8 mouse cellular contexts compared by ENCODE assay signal in the genomic region with DNA sequence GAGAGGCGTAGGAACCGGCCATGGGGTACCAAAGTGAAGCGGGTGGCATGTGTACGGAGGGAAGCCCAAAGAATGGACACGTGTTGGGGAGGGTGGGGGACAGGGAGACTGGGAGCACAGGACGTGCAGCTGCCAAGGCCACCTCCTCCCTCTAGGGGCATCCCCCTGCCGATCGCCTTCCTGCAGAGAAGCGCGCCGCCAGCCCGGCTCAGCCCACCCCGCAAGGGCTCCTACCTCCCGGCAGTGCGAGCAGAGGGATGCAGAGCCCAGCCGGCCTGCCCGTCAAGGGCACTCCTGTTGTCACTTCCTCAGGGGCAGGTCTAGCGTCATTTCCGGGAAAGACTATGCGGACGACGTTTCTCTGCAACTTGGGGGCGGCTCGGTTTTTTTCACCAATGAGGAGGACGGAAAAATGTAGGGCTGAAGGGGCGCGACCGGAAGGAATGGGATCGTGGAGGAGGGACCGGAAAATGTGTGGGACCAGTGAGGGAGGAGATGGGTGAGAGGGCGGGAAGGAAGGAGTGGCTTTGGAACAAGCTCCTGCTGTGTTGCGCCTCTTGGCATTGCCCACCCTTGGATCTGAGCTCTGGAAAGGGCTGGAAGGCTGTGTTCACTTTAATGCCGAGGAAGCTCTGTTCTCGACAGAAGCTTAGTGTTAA. TPM values are rescaled to one million over a fixed set of nuclear protein-coding genes. Genes with fewer than 3 reads are reported as not detected.
DNase-seq lines count a peak whose midpoint lies in the region; ATAC-seq lines count a peak whose summit lies in the region.

A gene (minus strand): TSS at position 334 of the 659 bp plus-strand sequence.

- H3K27me3 ChIP-seq in heart, embryonic 14.5 days (ENCODE audit: control insufficient read depth, insufficient read depth, low read length) = no peaks in the 10 kb centered on the region
- H3K27me3 ChIP-seq in liver, embryonic 13.5 days = no peaks in the 10 kb centered on the region
- H3K27me3 ChIP-seq in stomach, embryonic 16.5 days (ENCODE audit: control insufficient read depth, insufficient read depth, low read length) = no peaks in the 10 kb centered on the region

- H3K4me1 ChIP-seq in heart, embryonic 14.5 days (ENCODE audit: control insufficient read depth in 2 of 2, insufficient read depth in 2 of 2, low read length in 2 of 2) = peaks cover 6 to 24% of the 10 kb centered on the region in 2 experiments; a peak in 3 of 4 replicates
- H3K4me1 ChIP-seq in liver, embryonic 13.5 days (replicated peaks) = peaks cover 71% of the 10 kb centered on the region
- H3K4me1 ChIP-seq in stomach, embryonic 16.5 days (ENCODE audit: control insufficient read depth, insufficient read depth, low read length) = peaks cover 12% of the 10 kb centered on the region

- H3K36me3 ChIP-seq in heart, embryonic 14.5 days (ENCODE audit: control insufficient read depth, insufficient read depth, low read length) = peaks cover 38% of the 10 kb centered on the region
- H3K36me3 ChIP-seq in liver, embryonic 13.5 days = peaks cover 39% of the 10 kb centered on the region
- 0 out of 2 replicates have a peak, but pooled peaks cover 7% of the 10 kb centered on the region for H3K36me3 ChIP-seq in stomach, embryonic 16.5 days (ENCODE audit: control insufficient read depth, insufficient read depth, low read length)

- H3K27ac ChIP-seq in heart, embryonic 14.5 days (replicated peaks in 1 of 2; ENCODE audit: control insufficient read depth in 1 of 2, insufficient read depth in 1 of 2, low read depth in 2 of 2, low read length in 2 of 2) = peak within 1 kb of the TSS; percentile 93 to 94
- peak within 1 kb of the TSS; percentile 92 for H3K27ac ChIP-seq in liver, embryonic 13.5 days
- peak within 1 kb of the TSS; percentile 88 for H3K27ac ChIP-seq in stomach, embryonic 16.5 days (ENCODE audit: low read length)

- H3K9ac ChIP-seq in heart, embryonic 14.5 days (ENCODE audit: low read length) = peak within 1 kb of the TSS; percentile 76
- peak within 1 kb of the TSS; percentile 85 for H3K9ac ChIP-seq in liver, embryonic 13.5 days
- peak within 1 kb of the TSS; percentile 84 for H3K9ac ChIP-seq in stomach, embryonic 16.5 days (ENCODE audit: low read length)

- peak; percentile 98 for DNase-seq in c-Kit-negative CD71-positive TER-119-positive erythroid progenitor cells, embryonic 14.5 days (ENCODE audit: low read depth, low spot score)
- peak; percentile 99 for DNase-seq in fibroblast of lung, adult 2 months (ENCODE audit: low read depth)
- peak; percentile 97 for DNase-seq in kidney, postnatal 14 days
- peak; percentile 97 for DNase-seq in liver, embryonic 13.5 days
- peak; percentile 95 for DNase-seq in neural tube, embryonic 10.5 days (ENCODE audit: extremely low spot score, low spot score)

- WGBS in heart, embryonic 14.5 days = under 1% methylated on average over 34 of the region's 34 CpGs
- under 1% methylated on average over 34 of the region's 34 CpGs for WGBS in liver, embryonic 13.5 days (ENCODE audit: insufficient replicate concordance)
- WGBS in stomach, embryonic 16.5 days = under 1% methylated on average over 34 of the region's 34 CpGs

- H3K4me3 ChIP-seq in heart, embryonic 14.5 days (ENCODE audit: control insufficient read depth in 1 of 2, insufficient read depth in 1 of 2, low read depth in 1 of 2, low read length in 2 of 2) = peak within 1 kb of the TSS; percentile 77 to 83
- H3K4me3 ChIP-seq in liver, embryonic 13.5 days (replicated peaks) = peak within 1 kb of the TSS; percentile 88
- H3K4me3 ChIP-seq in stomach, embryonic 16.5 days (replicated peaks; ENCODE audit: low read length) = peak within 1 kb of the TSS; percentile 76

- H3K4me2 ChIP-seq in heart, embryonic 14.5 days (ENCODE audit: low read length) = peak within 1 kb of the TSS; percentile 84
- H3K4me2 ChIP-seq in liver, embryonic 13.5 days = peak within 1 kb of the TSS; percentile 79
- peak within 1 kb of the TSS; percentile 80 for H3K4me2 ChIP-seq in stomach, embryonic 16.5 days (ENCODE audit: low read depth, low read length)

- peak; percentile 91 for ATAC-seq in CD4-positive, CD25-positive, alpha-beta regulatory T cell, adult 4 months
- peak; percentile 93 for ATAC-seq in heart, embryonic 14.5 days (ENCODE audit: insufficient number of reproducible peaks, insufficient read depth, low FRiP score, low read depth)
- peak; percentile 89 for ATAC-seq in liver, embryonic 13.5 days (ENCODE audit: low read depth)
- peak; percentile 96 for ATAC-seq in stomach, embryonic 16.5 days (ENCODE audit: insufficient read depth, low FRiP score)

- H3K9me3 ChIP-seq in heart, embryonic 14.5 days (ENCODE audit: control insufficient read depth, low read length) = no peaks in the 10 kb centered on the region
- H3K9me3 ChIP-seq in liver, embryonic 13.5 days (replicated peaks) = no peaks in the 10 kb centered on the region
- no peaks in the 10 kb centered on the region for H3K9me3 ChIP-seq in stomach, embryonic 16.5 days (replicated peaks; ENCODE audit: control insufficient read depth, low read length)

RNA-seq across cellular contexts. Expression of the gene that starts here (rescaled TPM):
- polyA plus RNA-seq in CD4-positive, CD25-positive, alpha-beta regulatory T cell, adult 4 months (2017; shearing (Covaris generic)) = 100 to 1,000 TPM; 232 to 276 TPM
- 304 and 310 TPM in 2 replicates for polyA plus RNA-seq in heart, embryonic 14.5 days (2014; fragmentation: Nextera tagmentation; extraction: Ambion mirVana)
- 235 and 238 TPM in 2 replicates for polyA plus RNA-seq in liver, embryonic 13.5 days (2015; fragmentation: Nextera tagmentation; extraction: Ambion mirVana)
- polyA plus RNA-seq in stomach, embryonic 16.5 days (2015; fragmentation: Nextera tagmentation; extraction: Ambion mirVana) = 232 and 253 TPM in 2 replicates

Comparison
In these comparisons a context has a peak if more than half of its experiments do, and no peak if none do; other contexts are left out.
1. Peak in every context shown above with its lines: DNase-seq, ATAC-seq, H3K4me3 ChIP-seq and H3K27ac ChIP-seq.